Mouse (Mus musculus) forebrain, embryonic 16.5 days (tissue): ENCODE data around the gene Fhod1. TPM values are rescaled to one million over a fixed set of nuclear protein-coding genes. Genes with fewer than 3 reads are reported as not detected.
A peak's percentile ranks its signal among the peaks of the same experiment; 100 is the strongest.

Experiments used
- ATAC-seq: fragments of 200-750 bp; cut with Nextera tagmentation; 2 replicates; pipeline ENCODE4 v1.8.0; 2017; ENCODE audit warnings: mild to moderate bottlenecking, moderate library complexity
- H3K27ac ChIP-seq: fragments of 300-500 bp; sonication (generic); 2 replicates; pipeline ENCODE4 v1.5.1; 2014; ENCODE audit warnings: low read length, control low read depth
- H3K27me3 ChIP-seq: fragments of 300-500 bp; sonication (generic); replicated peaks from 2 replicates; pipeline ENCODE4 v1.6.1; 2014; ENCODE audit warnings: low read length; ENCODE audit not compliant: control insufficient read depth, insufficient read depth
- H3K36me3 ChIP-seq: fragments of 300-500 bp; sonication (generic); 2 replicates; pipeline ENCODE4 v1.6.1; 2014; ENCODE audit not compliant: control insufficient read depth, insufficient read depth
- H3K4me1 ChIP-seq: fragments of 300-500 bp; sonication (generic); replicated peaks from 2 replicates; pipeline ENCODE4 v1.6.1; 2014; ENCODE audit warnings: low read length; ENCODE audit not compliant: control insufficient read depth, insufficient read depth
- H3K4me2 ChIP-seq: fragments of 300-500 bp; sonication (generic); 2 replicates; pipeline ENCODE4 v1.6.1; 2014; ENCODE audit warnings: mild to moderate bottlenecking, low read length, control low read depth
- H3K4me3 ChIP-seq: fragments of 300-500 bp; sonication (generic); replicated peaks from 2 replicates; pipeline ENCODE4 v1.5.1; 2014; ENCODE audit warnings: mild to moderate bottlenecking, low read length, control low read depth
- H3K9ac ChIP-seq: fragments of 300-500 bp; sonication (generic); replicated peaks from 2 replicates; pipeline ENCODE4 v1.6.1; 2014; ENCODE audit warnings: low read depth, low read length, control low read depth
- H3K9me3 ChIP-seq: fragments of 300-500 bp; sonication (generic); 2 replicates; pipeline ENCODE4 v1.6.1; 2016; ENCODE audit warnings: low read length; ENCODE audit not compliant: control insufficient read depth
- WGBS: fragments of 180-500 bp; shearing (Covaris S2); extraction: QIAGEN DNeasy Blood & Tissue Kit; methylation state at CpG from one replicate; pipeline ENCODE4 v1.1.7; 2014; 5-methylcytosine and 5-hydroxymethylcytosine counted together
- polyA plus RNA-seq: library from polyadenylated mRNA; unstranded; fragments of >200 nt; fragmentation: Nextera tagmentation; extraction: Ambion mirVana; gene quantifications from 2 replicates; pipeline ENCODE4 v1.2.1, GENCODE M21; 2015

The Fhod1 gene
- 0.43 and 1.2 TPM in 2 replicates for polyA plus RNA-seq

GRCm38 (mm10) chr8:105347428-105348221 lies at the start of gene Fhod1:
TSS of gene Fhod1 (minus strand) at chr8:105347953.
- peak within 1 kb of the TSS; percentile 81 for H3K9ac ChIP-seq
- peaks cover 32% of the 10 kb centered on the region for H3K4me1 ChIP-seq
- H3K36me3 ChIP-seq: no peaks in the 10 kb centered on the region
- H3K27me3 ChIP-seq: no peaks in the 10 kb centered on the region
- ATAC-seq: peak; percentile 89
- H3K4me3 ChIP-seq: peak within 1 kb of the TSS; percentile 75
- H3K4me2 ChIP-seq: peak within 1 kb of the TSS; percentile 94
- under 1% methylated on average over 51 of the region's 53 CpGs for WGBS
- no peaks in the 10 kb centered on the region for H3K9me3 ChIP-seq
- H3K27ac ChIP-seq: peak within 1 kb of the TSS; percentile 68

DNA sequence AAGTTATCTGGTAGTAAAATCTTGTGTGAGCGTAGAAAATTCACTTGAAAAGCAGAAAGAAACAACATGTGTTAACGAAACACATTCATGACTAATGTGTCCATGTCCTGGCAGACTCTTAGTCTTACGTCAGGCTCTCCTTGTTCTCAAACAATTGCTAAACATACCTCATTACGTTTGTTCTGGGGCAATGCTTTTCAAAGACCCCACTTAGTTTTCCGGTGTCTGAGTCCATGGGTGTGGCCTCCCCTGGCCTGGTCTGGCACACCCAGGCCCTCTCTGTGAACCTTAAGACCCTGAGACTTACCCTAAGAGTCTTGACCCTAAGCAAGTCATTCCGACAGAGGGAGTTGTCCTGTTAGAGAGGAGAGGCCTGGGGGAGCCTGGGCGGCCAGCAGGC lies 46.2 kb upstream of the Fhod1 start:
- Histone ChIP-seq H3K9ac (no peak overlapping the region), H3K4me1 (no peaks in the 10 kb centered on the region), H3K4me2 (no peak overlapping the region), H3K36me3 (no peaks in the 10 kb centered on the region), H3K9me3 (no peaks in the 10 kb centered on the region), H3K27ac (no peak overlapping the region), H3K4me3 (no peak overlapping the region), H3K27me3 (no peaks in the 10 kb centered on the region)
- ATAC-seq: no peak
- WGBS: 38% methylated on average over 7 of the region's 7 CpGs

GRCm38 (mm10) chr8:105393089-105393787 lies 45.5 kb upstream of the Fhod1 start:
- H3K27ac ChIP-seq: no peak overlapping the region

DNA sequence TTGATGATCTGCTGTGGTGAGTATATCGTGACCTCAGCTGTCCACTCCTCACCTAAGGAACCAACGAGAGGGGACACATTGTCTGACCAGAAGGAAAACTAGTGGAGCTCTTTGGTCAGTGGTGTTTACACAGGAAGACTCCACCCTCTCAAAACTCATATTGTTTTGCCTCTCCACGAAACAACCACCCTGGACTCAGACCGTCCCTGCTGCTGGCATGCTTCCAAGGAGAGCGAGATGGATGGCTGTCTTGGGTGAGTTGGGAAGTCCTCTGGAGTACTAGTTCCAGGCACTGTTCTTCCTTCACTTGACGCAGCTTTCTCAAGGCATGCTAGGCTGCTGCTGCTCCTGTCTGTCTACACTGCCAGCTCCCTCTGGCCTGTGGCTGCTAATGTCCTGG lies 41.3 kb upstream of the Fhod1 start:
- WGBS: 80% methylated on average over 6 of the region's 6 CpGs
- no peaks in the 10 kb centered on the region for H3K9me3 ChIP-seq
- H3K4me1 ChIP-seq: no peaks in the 10 kb centered on the region
- H3K36me3 ChIP-seq: no peaks in the 10 kb centered on the region
- no peak overlapping the region for H3K4me3 ChIP-seq
- ATAC-seq: no peak
- H3K4me2 ChIP-seq: no peak overlapping the region
- no peak overlapping the region for H3K27ac ChIP-seq
- H3K9ac ChIP-seq: no peak overlapping the region
- H3K27me3 ChIP-seq: no peaks in the 10 kb centered on the region

More at GRCm38 (mm10) chr8:105393089-105393787, 45.5 kb upstream of the Fhod1 start:
- Histone ChIP-seq H3K4me3 (no peak overlapping the region), H3K9me3 (no peaks in the 10 kb centered on the region), H3K4me1 (no peaks in the 10 kb centered on the region), H3K27me3 (no peaks in the 10 kb centered on the region), H3K4me2 (no peak overlapping the region), H3K36me3 (no peaks in the 10 kb centered on the region), H3K9ac (no peak overlapping the region)
- no peak for ATAC-seq
- WGBS: 89% methylated on average over 12 of the region's 12 CpGs

DNA sequence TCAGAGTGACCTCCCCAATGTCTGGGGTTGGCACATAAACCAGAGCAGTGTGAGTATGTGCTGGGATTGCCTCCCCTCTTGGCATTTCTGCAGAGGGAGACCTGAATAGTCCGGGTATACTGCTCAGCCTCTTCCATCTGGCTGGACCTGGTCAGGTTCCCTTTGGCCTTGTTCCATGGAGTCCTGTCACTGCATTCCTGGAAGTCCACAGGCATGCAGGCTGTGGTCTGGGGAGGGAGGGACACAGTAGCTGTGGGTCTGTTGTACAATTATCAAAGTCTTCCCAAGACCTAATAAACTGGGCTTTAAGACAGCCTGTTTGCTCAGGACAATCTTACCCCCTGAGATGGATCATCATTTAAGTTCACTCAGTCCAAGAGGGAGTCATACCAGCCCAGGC lies 39.4 kb upstream of the Fhod1 start:
- no peak overlapping the region for H3K27ac ChIP-seq
- no peaks in the 10 kb centered on the region for H3K9me3 ChIP-seq
- WGBS: 76% methylated on average over 1 of the region's 1 CpGs
- no peak overlapping the region for H3K9ac ChIP-seq
- no peak overlapping the region for H3K4me3 ChIP-seq
- no peaks in the 10 kb centered on the region for H3K36me3 ChIP-seq
- no peaks in the 10 kb centered on the region for H3K4me1 ChIP-seq
- no peak for ATAC-seq
- H3K27me3 ChIP-seq: no peaks in the 10 kb centered on the region
- no peak overlapping the region for H3K4me2 ChIP-seq

GRCm38 (mm10) chr8:105384070-105384469 lies 36.3 kb upstream of the Fhod1 start:
- Histone ChIP-seq H3K9me3 (no peaks in the 10 kb centered on the region), H3K36me3 (no peaks in the 10 kb centered on the region)
- WGBS: 94% methylated on average over 2 of the region's 2 CpGs

GRCm38 (mm10) chr8:105380308-105380707 lies 32.6 kb upstream of the Fhod1 start:
- Histone ChIP-seq H3K4me1 (0 out of 2 replicates have a peak, but pooled peaks cover 5% of the 10 kb centered on the region), H3K4me2 (no peak overlapping the region), H3K27ac (no peak overlapping the region), H3K36me3 (no peaks in the 10 kb centered on the region), H3K27me3 (no peaks in the 10 kb centered on the region), H3K4me3 (no peak overlapping the region), H3K9ac (no peak overlapping the region), H3K9me3 (no peaks in the 10 kb centered on the region)
- 90% methylated on average over 12 of the region's 12 CpGs for WGBS
- ATAC-seq: no peak

More at GRCm38 (mm10) chr8:105384070-105384469, 36.3 kb upstream of the Fhod1 start:
- Histone ChIP-seq H3K4me1 (no peaks in the 10 kb centered on the region), H3K9ac (no peak overlapping the region), H3K27me3 (no peaks in the 10 kb centered on the region), H3K4me2 (no peak overlapping the region), H3K4me3 (no peak overlapping the region), H3K27ac (no peak overlapping the region)
- no peak for ATAC-seq

GRCm38 (mm10) chr8:105378673-105379072 lies 30.9 kb upstream of the Fhod1 start:
- no peak for ATAC-seq
- Histone ChIP-seq H3K9ac (no peak overlapping the region), H3K4me3 (no peak overlapping the region), H3K27me3 (no peaks in the 10 kb centered on the region), H3K4me2 (no peak overlapping the region), H3K9me3 (no peaks in the 10 kb centered on the region), H3K36me3 (no peaks in the 10 kb centered on the region), H3K4me1 (peaks cover 5% of the 10 kb centered on the region; the same call in 1 of the 2 replicates), H3K27ac (no peak overlapping the region)
- 51% methylated on average over 19 of the region's 19 CpGs for WGBS

DNA sequence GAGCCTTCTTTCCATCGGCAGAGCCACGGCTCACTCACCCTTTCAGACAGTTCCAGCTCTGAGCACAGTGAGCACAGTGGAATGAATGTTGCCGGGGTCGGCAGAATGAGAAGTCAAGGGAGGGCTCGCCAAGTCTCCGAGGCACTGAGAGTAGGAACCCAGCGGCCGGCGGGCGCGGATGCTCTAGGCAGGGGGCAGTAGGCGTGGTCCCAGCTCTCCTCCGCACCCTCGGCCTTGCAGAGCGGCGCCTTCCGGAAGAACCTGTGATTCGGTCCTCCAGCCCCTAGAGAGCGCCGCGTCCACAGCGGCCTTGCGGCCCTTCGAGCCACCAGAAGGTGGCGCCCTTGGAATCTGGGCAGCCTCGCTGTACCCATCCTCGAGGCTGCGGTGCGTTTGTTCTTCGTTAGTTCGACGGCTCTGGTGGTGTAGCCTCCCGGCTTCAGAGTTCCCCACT lies 26.8 kb upstream of the Fhod1 start:
- H3K27me3 ChIP-seq: no peaks in the 10 kb centered on the region
- no peak for ATAC-seq
- no peak overlapping the region for H3K4me3 ChIP-seq
- no peaks in the 10 kb centered on the region for H3K9me3 ChIP-seq
- 29% methylated on average over 32 of the region's 33 CpGs for WGBS
- peaks cover 5% of the 10 kb centered on the region; the same call in 1 of the 2 replicates for H3K4me1 ChIP-seq
- H3K27ac ChIP-seq: no peak overlapping the region
- H3K4me2 ChIP-seq: peak overlapping the region; percentile 37
- no peak overlapping the region; the same call in 1 of the 2 replicates for H3K9ac ChIP-seq
- no peaks in the 10 kb centered on the region for H3K36me3 ChIP-seq
